Mouse (Mus musculus) heart, adult 2 months (tissue): ENCODE results near the gene Tbxas1. TPM values are rescaled to one million over a fixed set of nuclear protein-coding genes. Genes with fewer than 3 reads are reported as not detected.

Experiments used
- DNase-seq, 2 experiments: peaks; one replicate each; pipeline ENCODE4 v3.0.0; 2021
- H3K27ac ChIP-seq: fragments of 200-600 bp; 2 replicates; pipeline ENCODE4 v1.8.1; 2022
- H3K27me3 ChIP-seq: fragments of 200-500 bp; 2 replicates; pipeline ENCODE4 v1.6.1; 2012; ENCODE audit warnings: mild to moderate bottlenecking, low read length, inconsistent platforms, mixed read lengths; ENCODE audit not compliant: control insufficient read depth, insufficient read depth
- H3K36me3 ChIP-seq: fragments of 200-500 bp; 2 replicates; pipeline ENCODE4 v1.6.1; 2012; ENCODE audit warnings: low read length, inconsistent platforms; ENCODE audit not compliant: control insufficient read depth, insufficient read depth
- H3K4me1 ChIP-seq: fragments of 200-500 bp; 2 replicates; pipeline ENCODE4 v1.6.1; 2011; ENCODE audit warnings: low read length; ENCODE audit not compliant: control insufficient read depth, insufficient read depth
- H3K4me3 ChIP-seq: fragments of 200-600 bp; 2 replicates; pipeline ENCODE4 v1.8.1; 2022
- H3K79me2 ChIP-seq: fragments of 200-500 bp; replicated peaks from 2 replicates; pipeline ENCODE4 v1.6.1; 2012; ENCODE audit warnings: mild to moderate bottlenecking, inconsistent platforms, low read length, moderate library complexity, mixed read lengths; ENCODE audit not compliant: control insufficient read depth, insufficient read depth
- H3K9ac ChIP-seq: fragments of 200-500 bp; 2 replicates; pipeline ENCODE4 v1.6.1; 2012; ENCODE audit warnings: low read depth, mild to moderate bottlenecking, control low read depth, inconsistent platforms, low read length, mixed read lengths
- CTCF ChIP-seq: fragments of 200-600 bp; IDR thresholded peaks from 2 replicates; pipeline ENCODE4 v1.8.1; 2022; ENCODE audit warnings: antibody characterized with exemption, mild to moderate bottlenecking, moderate library complexity
- EP300 ChIP-seq: fragments of 200-500 bp; IDR thresholded peaks from 2 replicates; pipeline ENCODE4 v1.6.1; 2011; ENCODE audit warnings: low read depth, low read length, control low read depth; ENCODE audit not compliant: insufficient read depth
- POLR2A ChIP-seq: fragments of 200-500 bp; IDR thresholded peaks from 2 replicates; pipeline ENCODE4 v1.6.1; 2011; ENCODE audit warnings: mild to moderate bottlenecking, low read depth, low read length, control low read depth; ENCODE audit not compliant: insufficient read depth
- WGBS: fragments of 180-500 bp; shearing (Covaris S2); methylation state at CpG from one replicate; pipeline ENCODE4 v1.1.7; 2018; 5-methylcytosine and 5-hydroxymethylcytosine counted together
- intact Hi-C: fragments of 180-260 bp; cut with DNase I; formaldehyde crosslinking; loops from one replicate; pipeline ENCODE4 v1.15.1; 2025
- polyA plus RNA-seq: library from polyadenylated mRNA; depleted of rRNA; stranded (reverse); fragments of >200 nt; gene quantifications from 2 replicates; pipeline ENCODE4 v1.2.3, GENCODE M21; 2012
- total RNA-seq, 2 experiments: library from RNA; stranded (reverse); gene quantifications; 2 replicates each; pipeline ENCODE4 v1.2.3; 2021

Tbxas1 gene
- total and polyA plus RNA-seq, 3 experiments: 1.9 to 2.7 (median 2.1) TPM

DNA sequence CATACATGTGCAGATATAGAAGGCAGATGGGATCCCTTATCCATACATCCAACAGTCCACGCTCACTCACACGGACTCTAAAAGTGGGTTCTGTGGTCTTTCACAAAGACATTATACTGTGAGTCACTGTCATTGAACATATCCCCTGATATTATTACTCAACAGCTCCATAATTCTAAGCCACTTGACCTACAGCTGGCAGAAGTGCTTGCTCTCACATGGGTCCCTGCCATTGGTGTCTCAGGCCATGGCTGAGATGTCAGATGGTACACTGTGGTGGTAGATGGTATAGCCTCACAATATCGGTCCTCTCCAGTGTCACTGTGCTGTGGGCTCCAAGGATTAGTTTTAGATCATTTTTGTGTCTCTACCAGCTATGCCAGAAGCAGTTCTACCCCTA is 41.5 kb upstream of the Tbxas1 start:
- TF ChIP-seq EP300 (no peak), POLR2A (no peak), CTCF (no peak)
- H3K4me3 ChIP-seq: no peak overlapping the region
- no peak for DNase-seq
- peaks cover 6% of the 10 kb centered on the region; the same call in 1 of the 2 replicates for H3K79me2 ChIP-seq
- H3K9ac ChIP-seq: no peak overlapping the region
- H3K27ac ChIP-seq: no peak overlapping the region
- H3K4me1 ChIP-seq: peaks cover 4% of the 10 kb centered on the region
- peaks cover 3% of the 10 kb centered on the region for H3K36me3 ChIP-seq
- 94% methylated on average over 3 of the region's 3 CpGs for WGBS
- H3K27me3 ChIP-seq: no peaks in the 10 kb centered on the region
- intact Hi-C loops: no loop called here

DNA sequence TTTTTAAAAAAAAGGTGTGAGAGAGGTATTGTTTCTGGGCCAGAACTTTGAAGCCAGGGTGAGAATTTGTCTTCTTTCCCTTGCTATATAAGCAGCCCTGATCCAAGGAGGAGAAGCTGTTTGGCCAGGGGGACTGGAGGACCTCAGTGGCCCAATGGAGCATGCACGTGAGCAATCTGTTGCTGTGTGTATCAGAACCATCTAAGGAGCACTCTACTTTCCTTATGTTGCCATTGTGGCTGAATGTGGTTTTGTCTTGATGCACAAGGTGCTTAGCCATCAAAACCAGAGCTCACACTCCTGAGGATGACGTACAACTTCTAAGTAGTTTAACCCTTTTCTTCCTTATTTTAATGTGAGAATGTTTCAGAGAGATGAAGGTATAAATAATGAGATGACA is 40.5 kb upstream of the Tbxas1 start:
- no peak for DNase-seq
- Histone ChIP-seq H3K36me3 (peaks cover 3% of the 10 kb centered on the region), H3K4me3 (no peak overlapping the region), H3K79me2 (peaks cover 5% of the 10 kb centered on the region; the same call in 1 of the 2 replicates), H3K9ac (no peak overlapping the region), H3K27me3 (no peaks in the 10 kb centered on the region), H3K4me1 (peaks cover 4% of the 10 kb centered on the region), H3K27ac (no peak overlapping the region; the same call in 1 of the 2 replicates)
- WGBS: 97% methylated on average over 2 of the region's 2 CpGs
- no peak for TF ChIP-seq POLR2A
- no peak for TF ChIP-seq CTCF
- no peak for TF ChIP-seq EP300
- intact Hi-C loops: no loop called here

DNA sequence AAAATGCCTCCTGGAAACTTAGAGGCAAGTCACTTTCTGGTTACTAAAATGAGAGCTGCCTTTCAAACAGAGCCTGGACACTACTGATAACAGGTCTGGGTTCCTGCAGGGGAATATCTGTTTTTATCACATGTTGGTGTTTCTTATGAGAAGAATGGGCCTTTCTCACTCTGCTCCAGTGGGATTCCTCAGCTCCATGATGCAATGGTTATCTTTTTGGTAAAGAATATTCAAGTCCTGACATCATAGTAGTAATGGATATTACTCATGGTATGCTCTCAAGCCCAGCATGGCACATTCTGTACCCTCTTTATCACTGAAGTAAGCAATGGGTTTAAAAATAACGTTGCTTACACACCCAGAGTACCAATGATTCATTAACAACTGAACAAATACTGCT is 40.0 kb upstream of the Tbxas1 start:
- Histone ChIP-seq H3K36me3 (peaks cover 3% of the 10 kb centered on the region), H3K4me1 (peaks cover 5% of the 10 kb centered on the region), H3K9ac (no peak overlapping the region), H3K27ac (no peak overlapping the region; the same call in 1 of the 2 replicates), H3K79me2 (peaks cover 5% of the 10 kb centered on the region; the same call in 1 of the 2 replicates), H3K4me3 (no peak overlapping the region), H3K27me3 (no peaks in the 10 kb centered on the region)
- TF ChIP-seq EP300 (no peak), POLR2A (no peak), CTCF (no peak)
- DNase-seq: no peak
- 24% methylated on average over 1 of the region's 1 CpGs for WGBS
- intact Hi-C loops: no loop called here

DNA sequence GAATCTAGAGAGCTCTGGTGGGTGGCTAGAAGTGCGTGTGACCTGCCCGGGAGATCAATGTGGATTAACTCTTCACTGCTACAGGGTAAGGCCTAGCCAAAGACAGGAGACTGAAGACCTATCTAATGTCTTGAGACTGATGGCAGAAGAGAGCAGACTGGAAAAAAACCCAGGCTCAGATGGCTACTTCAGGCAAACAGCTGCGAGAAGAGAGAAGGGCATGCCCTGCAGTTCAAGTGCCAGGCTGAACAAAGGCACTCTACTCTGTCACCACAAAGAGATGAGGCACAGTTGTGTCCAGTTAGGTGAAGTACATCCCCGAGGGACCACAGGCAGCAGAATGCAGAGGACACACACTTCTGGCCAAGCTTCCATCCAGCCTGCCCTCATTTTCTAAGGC is 37.1 kb upstream of the Tbxas1 start:
- intact Hi-C loops: no loop called here
- TF ChIP-seq POLR2A (no peak), EP300 (no peak), CTCF (no peak)
- Histone ChIP-seq H3K27me3 (no peaks in the 10 kb centered on the region), H3K9ac (no peak overlapping the region), H3K4me3 (no peak overlapping the region), H3K4me1 (peaks cover 8% of the 10 kb centered on the region), H3K27ac (no peak overlapping the region), H3K79me2 (peaks cover 6% of the 10 kb centered on the region; the same call in 1 of the 2 replicates), H3K36me3 (peaks cover 3% of the 10 kb centered on the region)
- DNase-seq: no peak
- 63% methylated on average over 4 of the region's 4 CpGs for WGBS

DNA sequence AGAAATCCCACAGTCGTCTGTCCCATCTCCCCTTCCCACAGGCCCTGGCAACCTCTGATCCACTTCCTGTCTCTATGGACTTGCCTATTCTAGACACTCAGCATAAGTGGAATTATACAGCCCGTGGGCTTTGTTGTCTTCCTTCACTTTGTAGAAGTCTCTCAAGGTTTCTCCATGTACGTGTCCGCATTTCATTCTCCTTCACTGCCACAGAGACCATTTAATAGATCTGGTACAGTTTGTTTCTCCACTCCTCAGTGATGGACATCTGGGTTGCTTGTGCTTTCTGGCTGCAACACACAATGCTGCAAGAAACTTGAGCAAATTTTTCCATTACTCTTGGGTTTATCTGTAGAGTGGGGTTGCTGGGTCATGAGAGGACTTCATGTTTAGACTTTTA is 35.3 kb upstream of the Tbxas1 start:
- peaks cover 3% of the 10 kb centered on the region for H3K36me3 ChIP-seq
- no peak for DNase-seq
- no peaks in the 10 kb centered on the region for H3K27me3 ChIP-seq
- H3K9ac ChIP-seq: no peak overlapping the region
- TF ChIP-seq POLR2A: no peak
- no peak for TF ChIP-seq CTCF
- TF ChIP-seq EP300: no peak
- 0 out of 2 replicates have a peak, but pooled peaks cover 4% of the 10 kb centered on the region for H3K79me2 ChIP-seq
- WGBS: 35% methylated on average over 4 of the region's 4 CpGs
- peaks cover 8% of the 10 kb centered on the region for H3K4me1 ChIP-seq
- H3K27ac ChIP-seq: no peak overlapping the region; the same call in 1 of the 2 replicates
- no peak overlapping the region for H3K4me3 ChIP-seq
- intact Hi-C loops: no loop called here

DNA sequence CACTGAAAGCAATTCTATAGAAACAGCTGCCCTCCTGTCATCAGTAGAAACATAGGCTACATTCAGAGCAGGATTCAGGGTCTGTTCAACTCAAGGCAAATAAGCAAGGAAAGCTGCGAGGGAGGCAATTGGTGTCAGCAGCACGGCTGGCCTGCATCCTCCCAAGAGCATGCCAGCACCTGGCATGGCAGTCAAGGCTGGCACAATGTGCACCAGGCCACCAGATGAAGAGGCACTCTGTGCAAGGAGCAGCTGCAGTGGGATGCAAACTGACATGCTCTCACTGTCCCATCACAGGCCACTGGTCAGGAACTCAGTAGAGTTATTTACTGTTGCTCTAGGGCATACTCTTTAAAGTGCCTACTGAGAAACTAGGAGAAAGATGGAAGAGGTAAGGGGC is 34.8 kb upstream of the Tbxas1 start:
- peaks cover 5% of the 10 kb centered on the region; the same call in 1 of the 2 replicates for H3K79me2 ChIP-seq
- TF ChIP-seq EP300 (no peak), POLR2A (no peak), CTCF (no peak)
- H3K27ac ChIP-seq: peak overlapping the region; percentile 7; the same call in 1 of the 2 replicates
- WGBS: 42% methylated on average over 2 of the region's 2 CpGs
- peak in 1 of 2 experiments; percentile 33 for DNase-seq
- intact Hi-C loops: no loop called here
- peaks cover 10% of the 10 kb centered on the region for H3K4me1 ChIP-seq
- H3K4me3 ChIP-seq: no peak overlapping the region
- peaks cover 3% of the 10 kb centered on the region for H3K36me3 ChIP-seq
- H3K27me3 ChIP-seq: no peaks in the 10 kb centered on the region
- H3K9ac ChIP-seq: no peak overlapping the region
